Mouse (Mus musculus): Measurements from ENCODE around the gene Tubb3.

The Tubb3 gene

DNA sequence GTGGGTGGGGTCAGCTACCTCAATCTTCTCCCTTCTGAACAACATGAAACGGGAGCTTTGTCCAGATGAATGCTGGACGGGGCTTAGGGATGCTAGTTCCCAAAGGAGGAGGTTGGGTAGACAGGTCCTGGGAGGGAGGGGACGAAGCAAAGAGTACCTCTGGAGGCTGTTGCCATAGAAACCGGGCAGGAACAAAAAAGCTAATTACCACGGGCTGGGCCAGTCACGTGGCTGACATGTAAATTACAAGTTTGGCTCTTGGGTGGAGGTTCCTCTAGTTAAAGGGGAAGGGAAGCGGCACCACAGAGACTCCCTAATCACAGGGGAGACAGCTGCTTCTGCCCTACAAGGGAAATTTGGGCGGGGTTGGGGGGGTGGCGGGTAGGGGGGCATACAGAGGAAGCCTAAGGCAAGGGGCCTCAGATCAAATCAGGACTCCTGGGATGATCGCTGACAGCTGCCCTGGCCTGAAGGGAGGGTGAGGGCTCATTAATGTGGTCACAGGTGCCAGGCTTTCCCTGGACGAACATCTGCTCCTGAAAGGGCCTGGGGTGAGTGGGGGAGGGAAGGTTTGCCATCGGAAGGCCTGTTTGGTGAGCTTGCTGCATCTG lies 1.4 kb downstream of the Tubb3 start:
- peak; percentile 96 for DNase-seq (ENCODE audit: low spot score)

DNA sequence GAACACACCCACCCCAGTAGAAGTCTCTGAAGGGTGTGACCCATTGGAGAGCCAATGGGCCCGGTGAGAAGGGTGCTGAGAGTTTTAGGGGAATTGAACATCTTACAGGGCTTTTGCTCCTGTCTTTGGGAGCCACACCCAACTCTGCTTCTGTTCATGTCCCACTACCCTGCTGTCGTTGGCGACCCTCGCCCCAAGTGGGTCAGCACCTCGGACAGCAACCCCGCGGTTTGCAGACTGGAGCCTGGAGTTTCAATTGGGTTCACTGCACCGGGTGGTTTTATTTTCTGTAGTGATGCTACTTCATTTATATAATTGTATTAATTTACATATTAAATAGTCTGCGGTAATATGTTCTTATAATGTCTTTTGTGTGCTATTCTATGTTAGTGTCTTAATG lies 3.0 kb downstream of the Tubb3 start:
- DNase-seq (ENCODE audit: low spot score), result no peak

DNA sequence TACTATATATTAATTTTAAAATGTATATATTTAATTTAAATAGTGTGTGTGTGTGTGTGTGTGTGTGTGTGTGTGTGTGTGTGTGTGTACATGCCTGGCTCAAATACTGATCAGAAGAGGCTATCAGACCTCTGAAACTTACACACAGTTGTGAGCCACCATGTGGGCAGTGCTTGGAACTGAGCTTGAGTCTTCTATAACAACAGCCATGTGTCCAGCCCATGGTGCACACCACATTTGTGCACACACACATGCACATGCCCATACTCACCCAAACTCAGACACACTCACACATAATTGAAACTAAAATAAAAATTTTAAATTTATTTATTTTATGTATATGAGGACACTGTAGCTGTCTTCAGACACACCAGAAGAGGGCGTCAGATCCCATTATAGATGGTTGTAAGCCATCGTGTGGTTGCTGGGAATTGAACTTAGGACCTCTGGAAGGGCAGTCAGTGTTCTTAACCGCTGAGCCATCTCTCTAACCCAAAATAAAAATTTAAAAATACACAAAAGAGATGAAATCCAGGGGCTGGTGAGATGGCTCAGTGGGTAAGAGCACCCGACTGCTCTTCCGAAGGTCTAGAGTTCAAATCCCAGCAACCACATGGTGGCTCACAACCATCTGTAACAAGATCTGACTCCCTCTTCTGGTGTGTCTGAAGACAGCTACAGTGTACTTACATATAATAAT lies 3.9 kb downstream of the Tubb3 start:
- DNase-seq (ENCODE audit: low spot score), result peak; percentile 61

DNA sequence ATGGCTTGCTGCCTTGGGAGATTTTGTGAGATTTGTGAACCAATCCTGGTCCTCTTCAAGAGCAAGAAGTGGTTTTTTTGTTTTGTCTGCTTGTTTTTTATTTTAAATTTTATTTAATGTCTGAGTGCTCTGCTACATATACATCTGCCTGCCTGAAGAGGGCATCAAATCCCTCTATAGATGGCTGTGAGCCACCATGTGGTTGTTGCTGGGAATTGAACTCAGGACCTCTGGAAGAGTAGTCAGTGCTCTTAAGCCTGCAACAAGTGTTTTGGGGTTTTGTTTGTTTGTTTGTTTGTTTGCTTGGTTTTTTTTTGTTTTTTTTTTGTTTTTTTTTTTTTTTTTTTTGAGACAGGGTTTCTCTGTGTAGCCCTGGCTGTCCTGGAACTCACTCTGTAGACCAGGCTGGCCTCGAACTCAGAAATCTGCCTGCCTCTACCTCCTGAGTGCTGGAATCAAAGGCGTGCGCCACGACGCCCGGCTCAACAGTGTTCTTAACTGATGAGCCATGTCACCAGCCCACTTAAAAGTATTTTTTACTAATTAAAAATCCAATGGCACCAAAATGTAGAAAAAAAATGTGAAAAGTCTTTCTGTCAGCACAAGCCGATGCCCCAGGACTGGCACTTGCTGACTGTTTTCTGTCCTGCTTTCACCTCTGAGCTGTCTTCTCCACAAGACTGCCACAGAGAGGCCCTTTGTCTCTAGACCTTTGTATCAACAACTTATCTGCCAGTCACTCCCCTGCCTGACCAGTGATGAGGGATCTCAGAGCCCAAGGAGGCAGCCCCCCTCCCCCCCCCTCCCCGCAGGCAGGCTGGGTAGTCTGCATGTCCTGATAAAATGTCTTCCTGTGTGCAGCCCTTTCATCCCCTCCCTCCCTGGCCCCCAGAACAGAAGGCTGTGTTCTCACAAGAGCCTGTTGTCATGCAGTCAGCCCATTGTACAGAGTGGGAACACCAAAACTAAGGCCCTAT lies 5.0 kb downstream of the Tubb3 start:
- DNase-seq (ENCODE audit: low spot score), result peak; percentile 86

DNA sequence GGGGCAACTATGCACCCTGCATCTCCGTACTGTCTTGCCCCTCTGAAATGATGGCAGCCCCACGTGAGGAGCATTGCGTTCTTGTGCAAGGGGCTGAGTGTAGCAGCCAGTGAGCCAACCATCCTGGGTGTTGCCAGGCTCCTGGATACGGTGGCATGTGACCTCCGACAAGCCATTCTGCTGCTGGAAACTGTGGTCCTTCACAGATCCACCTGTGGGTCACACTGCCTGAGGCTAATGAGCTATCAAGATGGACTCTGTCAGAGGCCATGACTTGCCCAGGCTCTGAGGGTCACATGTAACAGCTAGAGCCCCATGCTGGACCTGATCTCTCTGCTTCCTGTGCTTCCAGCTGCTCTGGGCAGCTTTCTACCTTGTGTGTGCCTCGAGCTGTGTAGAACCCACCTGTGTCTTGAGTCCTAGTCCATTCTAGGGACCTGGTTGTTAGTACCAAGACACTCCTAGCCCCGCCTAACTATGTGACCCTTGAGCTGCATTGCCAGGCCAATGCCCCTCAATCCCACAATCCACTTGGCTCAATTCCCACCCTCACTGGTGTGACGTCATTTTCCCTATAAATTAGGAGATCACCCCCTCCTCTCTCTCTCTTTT lies 5.8 kb downstream of the Tubb3 start:
- DNase-seq (ENCODE audit: low spot score), result no peak

DNA sequence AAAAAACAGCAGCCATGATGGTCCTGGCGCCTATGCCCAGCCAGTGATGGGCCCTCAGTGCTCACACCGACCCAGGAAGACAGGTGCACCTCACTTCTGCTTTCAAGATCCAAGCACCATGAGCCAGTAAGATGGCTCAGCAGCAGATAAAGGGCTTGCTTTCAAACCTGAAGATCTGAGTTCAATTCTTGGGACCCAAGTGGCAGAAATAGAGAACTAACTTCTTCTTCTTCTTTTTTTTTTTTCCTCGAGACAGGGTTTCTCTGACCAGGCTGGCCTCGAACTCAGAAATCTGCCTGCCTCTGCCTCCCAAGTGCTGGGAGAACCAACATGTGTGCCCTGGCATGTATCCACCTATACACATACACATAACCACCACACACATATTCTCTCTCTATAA lies 8.5 kb downstream of the Tubb3 start:
- no peak for DNase-seq (ENCODE audit: low spot score)

DNA sequence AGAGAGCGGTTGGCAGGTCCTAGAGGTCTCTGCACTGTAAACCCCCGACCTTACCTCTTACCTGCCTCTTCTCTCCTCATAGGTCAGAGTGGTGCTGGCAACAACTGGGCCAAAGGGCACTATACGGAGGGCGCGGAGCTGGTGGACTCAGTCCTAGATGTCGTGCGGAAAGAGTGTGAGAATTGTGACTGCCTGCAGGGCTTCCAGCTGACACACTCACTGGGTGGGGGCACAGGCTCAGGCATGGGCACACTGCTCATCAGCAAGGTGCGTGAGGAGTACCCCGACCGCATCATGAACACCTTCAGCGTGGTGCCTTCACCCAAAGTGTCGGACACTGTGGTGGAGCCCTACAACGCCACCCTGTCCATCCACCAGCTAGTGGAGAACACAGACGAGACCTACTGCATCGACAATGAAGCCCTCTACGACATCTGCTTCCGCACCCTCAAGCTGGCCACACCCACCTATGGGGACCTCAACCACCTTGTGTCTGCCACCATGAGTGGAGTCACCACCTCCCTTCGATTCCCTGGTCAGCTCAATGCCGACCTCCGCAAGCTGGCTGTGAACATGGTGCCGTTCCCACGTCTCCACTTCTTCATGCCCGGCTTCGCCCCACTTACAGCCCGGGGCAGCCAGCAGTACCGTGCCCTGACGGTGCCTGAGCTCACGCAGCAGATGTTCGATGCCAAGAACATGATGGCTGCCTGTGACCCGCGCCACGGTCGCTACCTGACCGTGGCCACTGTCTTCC lies 9.5 kb downstream of the Tubb3 start:
- DNase-seq (ENCODE audit: low spot score), result no peak

DNA sequence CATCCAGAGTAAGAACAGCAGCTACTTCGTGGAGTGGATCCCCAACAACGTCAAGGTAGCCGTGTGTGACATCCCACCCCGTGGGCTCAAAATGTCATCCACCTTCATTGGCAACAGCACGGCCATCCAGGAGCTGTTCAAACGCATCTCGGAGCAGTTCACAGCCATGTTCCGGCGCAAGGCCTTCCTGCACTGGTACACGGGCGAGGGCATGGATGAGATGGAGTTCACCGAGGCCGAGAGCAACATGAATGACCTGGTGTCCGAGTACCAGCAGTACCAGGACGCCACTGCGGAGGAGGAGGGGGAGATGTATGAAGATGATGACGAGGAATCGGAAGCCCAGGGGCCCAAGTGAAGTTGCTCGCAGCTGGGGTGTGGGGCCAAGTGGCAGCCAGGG lies 10.1 kb downstream of the Tubb3 start:
- DNase-seq (ENCODE audit: low spot score), result no peak

DNA sequence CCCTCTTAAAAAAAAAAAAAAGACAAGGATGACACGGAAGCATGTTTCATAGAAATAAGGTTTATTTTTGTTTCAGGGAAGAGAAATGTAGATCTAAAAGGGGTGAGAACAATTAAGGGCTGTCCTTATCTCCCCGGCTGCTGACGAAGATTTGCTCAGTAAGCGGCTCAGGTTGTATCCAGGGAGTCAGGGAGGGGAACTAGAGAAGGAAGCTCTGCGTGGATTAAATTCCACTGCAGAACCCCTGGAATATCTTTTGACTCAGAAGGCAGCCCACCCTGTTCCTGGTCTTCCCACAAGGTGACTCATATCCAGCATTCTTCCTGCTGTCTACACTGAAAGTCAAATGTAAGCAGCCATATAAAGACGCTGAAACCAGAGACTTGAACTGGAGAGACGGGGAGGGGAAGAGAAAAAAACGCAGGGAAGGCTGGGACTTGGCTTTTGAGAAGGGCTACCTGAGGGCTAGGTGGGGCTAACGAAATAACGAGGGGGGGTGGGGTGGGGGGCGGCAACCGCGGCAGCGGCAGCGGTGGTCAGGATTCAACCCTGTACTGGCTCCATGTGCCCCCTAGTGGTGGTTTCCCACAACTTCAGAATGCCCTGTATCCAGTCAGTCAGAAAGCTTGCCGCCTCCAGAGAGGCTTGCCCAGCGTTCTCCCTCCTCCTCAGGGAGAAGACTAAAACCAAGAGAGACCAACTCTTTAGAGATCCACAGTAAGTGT lies 11.0 kb downstream of the Tubb3 start:
- DNase-seq (ENCODE audit: low spot score), result peak; percentile 90

DNA sequence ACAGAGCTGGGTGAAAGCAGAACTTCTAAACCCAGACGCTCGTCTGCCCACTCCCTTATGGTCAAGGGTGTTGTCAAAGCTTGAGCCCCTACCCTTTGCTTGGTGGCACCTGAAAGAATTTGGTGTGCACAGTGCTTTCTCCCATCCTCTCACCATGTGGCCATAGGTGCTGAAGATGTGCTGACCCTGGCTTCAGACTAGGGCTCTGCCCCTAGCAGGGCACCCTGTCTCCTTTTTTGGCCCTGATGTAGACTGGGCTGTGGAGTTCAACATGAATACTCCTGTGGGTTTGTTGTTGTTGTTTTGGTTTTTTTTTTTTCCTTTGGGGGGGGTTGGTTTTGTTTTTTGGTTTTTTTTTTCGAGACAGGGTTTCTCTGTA lies 11.5 kb downstream of the Tubb3 start:
- DNase-seq (ENCODE audit: low spot score), result no peak

DNA sequence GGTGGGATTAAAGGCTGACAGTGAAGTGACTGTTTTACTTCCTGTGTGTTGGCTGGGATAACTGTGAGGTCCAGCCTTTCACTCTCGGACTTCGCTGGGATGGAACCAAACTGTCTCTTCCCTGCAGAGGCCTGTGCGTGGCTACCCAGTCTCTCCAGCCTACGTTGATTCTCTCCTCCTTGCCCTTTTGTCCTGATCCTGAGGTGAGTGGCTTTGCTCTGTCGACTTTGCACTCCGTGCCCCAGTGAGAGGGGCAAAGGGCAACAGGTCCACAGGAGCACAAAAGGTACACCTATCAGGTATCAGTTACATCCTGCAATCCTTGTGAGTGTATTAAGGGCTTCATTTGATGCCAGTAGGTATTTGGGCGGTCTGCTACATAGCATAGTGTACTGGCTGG lies 12.2 kb downstream of the Tubb3 start, which contains the start of gene Def8:
Def8 (plus strand) TSS at position 87 of the 400 bp plus-strand sequence.
- no peak for DNase-seq (ENCODE audit: low spot score)

DNA sequence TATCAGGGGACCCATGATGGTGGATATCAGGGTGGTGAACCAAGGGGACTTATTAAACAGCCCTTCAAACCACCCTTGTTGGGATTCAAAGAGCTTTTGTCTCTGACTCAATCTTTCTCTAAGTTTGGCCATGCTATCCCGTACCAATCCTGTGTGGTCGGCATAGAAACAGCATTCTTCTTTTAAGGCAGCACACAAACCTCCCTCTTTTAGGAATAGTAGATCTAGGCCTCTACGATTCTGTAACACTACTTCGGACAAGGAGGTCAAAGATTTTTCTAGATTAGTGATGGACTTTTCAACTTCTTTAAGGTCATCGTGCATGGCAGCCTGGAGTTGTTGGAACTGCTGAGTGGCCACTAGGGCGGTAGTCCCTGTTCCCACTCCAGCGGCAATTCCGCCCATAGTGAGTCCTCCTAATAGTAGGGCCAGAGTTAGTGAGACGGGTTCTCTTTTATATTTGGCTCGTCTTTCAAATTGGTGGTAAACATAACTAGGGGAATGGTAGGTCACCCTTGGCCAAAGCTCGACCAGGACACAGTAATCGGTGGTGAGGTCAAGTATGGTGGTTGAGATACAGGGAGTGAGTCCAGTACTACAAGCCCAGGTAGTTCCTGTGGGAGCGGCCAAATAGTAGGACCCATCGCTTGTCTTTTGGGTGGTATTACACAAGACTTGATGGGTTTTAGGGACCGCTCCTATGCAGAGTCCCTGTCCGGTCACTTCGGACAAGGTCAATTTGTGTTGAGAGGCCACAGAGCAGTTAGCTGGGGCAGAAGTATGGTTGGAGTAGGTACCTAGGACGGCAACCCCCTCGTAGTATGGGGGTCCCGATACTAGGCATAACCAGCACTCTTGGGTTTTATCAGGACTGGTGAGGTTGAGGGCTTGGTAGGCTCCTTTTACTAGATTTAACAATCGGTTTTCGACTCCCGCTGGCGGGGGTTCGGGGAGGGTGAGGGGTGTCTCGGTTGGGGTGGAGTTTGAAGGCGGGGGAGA lies 15.6 kb downstream of the Tubb3 start:
- DNase-seq (ENCODE audit: low spot score), result peak; percentile 98

DNA sequence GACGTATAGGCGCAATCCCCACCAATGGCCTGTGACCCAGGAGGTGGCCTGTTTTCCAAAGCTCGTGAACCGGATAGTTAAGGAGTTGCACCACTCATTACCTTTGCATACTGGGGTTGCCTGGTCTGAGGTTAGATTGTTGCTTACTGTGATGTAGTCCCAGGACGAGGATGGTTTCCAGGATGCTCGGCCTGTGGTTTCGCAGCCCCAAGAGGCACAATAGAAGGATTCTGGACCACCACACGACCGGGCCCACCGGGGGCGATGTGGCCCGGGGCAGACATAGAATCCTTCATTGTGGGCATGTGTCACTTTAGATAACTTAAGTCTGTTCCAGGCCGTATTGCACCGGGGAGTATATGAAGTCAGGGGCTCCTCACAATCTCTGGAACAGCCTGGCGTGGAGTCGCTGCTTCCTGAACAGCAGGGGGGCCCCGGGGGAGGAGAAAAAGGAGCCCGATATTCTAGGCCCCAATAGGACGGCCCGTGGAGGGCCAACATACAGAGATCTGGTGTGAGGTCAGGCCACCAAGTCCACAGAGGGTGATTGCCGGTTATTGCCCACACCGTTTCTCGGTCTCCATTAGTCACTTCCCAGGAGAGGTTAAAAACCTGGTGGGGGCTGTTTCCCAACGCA lies 16.5 kb downstream of the Tubb3 start:
- peak; percentile 98 for DNase-seq (ENCODE audit: low spot score)

DNA sequence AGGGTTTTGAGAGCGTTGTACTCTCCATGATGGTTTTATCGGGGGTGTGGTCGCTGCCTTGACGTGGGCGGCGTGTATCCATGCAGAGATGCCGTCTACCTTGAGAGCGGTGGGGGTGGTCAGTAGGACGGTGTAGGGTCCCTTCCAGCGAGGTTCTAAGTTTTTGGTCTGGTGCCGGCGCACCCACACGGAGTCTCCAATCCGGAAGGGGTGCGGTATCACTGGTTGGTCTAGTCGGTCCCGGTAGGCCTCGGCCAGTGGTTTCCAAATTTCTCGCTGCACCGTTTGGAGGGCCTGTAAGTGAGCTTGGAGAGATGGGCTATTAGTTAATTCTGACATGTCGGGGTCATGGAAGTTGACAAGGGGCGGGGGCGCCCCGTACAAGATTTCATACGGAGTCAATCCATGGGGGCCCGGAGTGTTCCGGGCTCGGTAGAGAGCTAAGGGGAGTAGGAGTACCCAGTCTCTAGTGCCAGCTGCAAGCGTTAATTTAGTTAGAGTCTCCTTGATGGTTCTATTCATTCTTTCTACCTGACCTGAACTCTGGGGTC lies 17.2 kb downstream of the Tubb3 start:
- DNase-seq (ENCODE audit: low spot score), result no peak

DNA sequence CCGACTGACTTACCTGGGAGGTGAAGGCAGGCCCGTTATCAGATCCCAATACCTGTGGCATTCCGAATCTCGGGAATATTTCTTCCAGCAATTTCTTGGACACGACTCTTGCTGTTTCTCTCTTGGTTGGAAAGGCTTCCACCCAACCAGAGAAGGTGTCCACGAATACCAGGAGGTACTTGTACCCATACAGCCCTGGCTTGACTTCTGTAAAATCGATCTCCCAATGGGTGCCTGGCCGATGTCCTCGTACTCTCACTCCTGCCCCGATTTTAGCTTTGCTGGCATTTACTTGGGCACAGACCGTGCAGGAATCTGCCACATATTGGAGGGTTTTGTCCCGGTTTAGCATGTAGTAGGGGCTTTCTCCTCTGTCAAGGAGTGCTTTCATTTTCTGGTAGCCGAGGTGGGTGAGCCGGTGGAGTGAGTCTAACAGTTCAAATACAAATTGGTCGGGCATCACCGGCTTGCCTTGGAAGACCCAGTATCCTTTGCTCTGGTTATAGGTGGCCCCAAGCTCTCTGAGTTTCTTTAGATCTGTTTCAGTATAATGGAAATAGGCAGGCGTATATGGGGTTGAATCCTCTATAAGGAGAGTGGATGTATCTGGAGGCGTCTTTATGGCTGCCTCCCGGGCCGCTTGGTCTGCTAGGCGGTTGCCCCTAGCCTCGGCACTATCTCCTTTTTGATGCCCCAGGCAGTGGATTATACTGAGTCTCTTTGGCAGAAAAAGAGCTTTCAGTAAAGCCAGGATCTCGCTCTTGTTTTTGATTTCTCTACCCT lies 17.9 kb downstream of the Tubb3 start:
- peak; percentile 94 for DNase-seq (ENCODE audit: low spot score)

DNA sequence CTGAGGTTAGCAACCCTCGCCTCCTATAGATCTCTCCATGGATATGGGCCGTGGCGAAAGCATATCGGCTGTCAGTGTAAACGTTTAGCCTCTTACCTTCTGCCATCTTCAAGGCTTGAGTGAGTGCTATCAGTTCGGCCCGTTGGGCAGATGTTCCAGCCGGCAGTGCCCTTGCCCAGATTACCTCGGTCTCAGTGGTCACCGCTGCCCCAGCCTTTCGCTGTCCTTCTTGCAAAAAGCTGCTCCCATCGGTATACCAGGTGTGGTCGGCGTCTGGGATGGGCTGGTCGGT lies 18.4 kb downstream of the Tubb3 start:
- peak; percentile 93 for DNase-seq (ENCODE audit: low spot score)

DNA sequence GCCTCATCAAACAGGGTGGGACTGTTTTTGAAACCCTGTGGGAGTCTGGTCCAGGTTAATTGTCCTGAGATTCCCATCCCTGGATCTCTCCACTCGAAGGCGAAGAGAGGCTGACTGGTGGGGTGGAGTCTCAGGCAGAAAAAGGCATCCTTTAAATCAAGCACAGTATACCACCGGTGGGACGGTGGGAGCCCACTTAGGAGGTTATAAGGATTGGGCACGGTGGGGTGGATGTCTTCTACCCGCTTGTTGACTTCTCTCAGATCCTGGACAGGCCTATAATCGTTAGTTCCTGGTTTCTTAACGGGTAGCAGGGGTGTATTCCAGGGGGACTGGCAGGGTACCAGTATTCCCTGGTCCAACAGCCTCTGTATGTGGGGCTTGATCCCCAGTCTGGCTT lies 19.7 kb downstream of the Tubb3 start:
- peak; percentile 90 for DNase-seq (ENCODE audit: low spot score)

Measured in MN1 (cell line).